Mouse (Mus musculus) hindbrain, embryonic 11.5 days (tissue): Measurements from ENCODE around the gene A830018L16Rik. TPM values are rescaled to one million over a fixed set of nuclear protein-coding genes. Genes with fewer than 3 reads are reported as not detected.
"Not testable (repeated sequence)": the region's sequence is repeated elsewhere in the genome, so short reads cannot be mapped to it uniquely, and the experiment has no call there.

Experiments used
- ATAC-seq: fragments of 200-750 bp; cut with Nextera tagmentation; 2 replicates; pipeline ENCODE4 v1.8.0; 2017; ENCODE audit warnings: mild to moderate bottlenecking, moderate TSS enrichment, moderate library complexity; ENCODE audit not compliant: low FRiP score
- DNase-seq: peaks from one replicate; pipeline ENCODE4 v3.0.0-alpha.2; 2015; ENCODE audit warnings: low spot score
- H3K27ac ChIP-seq: fragments of 300-500 bp; sonication (generic); 2 replicates; pipeline ENCODE4 v1.5.1; 2014; ENCODE audit warnings: mild to moderate bottlenecking, low read depth, low read length
- H3K27me3 ChIP-seq: fragments of 300-500 bp; sonication (generic); 2 replicates; pipeline ENCODE4 v1.6.1; 2014; ENCODE audit warnings: mild to moderate bottlenecking, low read length, moderate library complexity, mixed read lengths; ENCODE audit not compliant: control insufficient read depth, insufficient read depth
- H3K36me3 ChIP-seq: fragments of 300-500 bp; sonication (generic); 2 replicates; pipeline ENCODE4 v1.6.1; 2014; ENCODE audit warnings: mild to moderate bottlenecking, low read length, moderate library complexity, mixed read lengths; ENCODE audit not compliant: control insufficient read depth, insufficient read depth
- H3K4me1 ChIP-seq: fragments of 300-500 bp; sonication (generic); replicated peaks from 2 replicates; pipeline ENCODE4 v1.6.1; 2014; ENCODE audit warnings: low read length, mixed read lengths; ENCODE audit not compliant: control insufficient read depth, insufficient read depth
- H3K4me2 ChIP-seq: fragments of 300-500 bp; sonication (generic); replicated peaks from 2 replicates; pipeline ENCODE4 v1.6.1; 2014; ENCODE audit warnings: mild to moderate bottlenecking, low read depth, low read length
- H3K4me3 ChIP-seq: fragments of 300-500 bp; sonication (generic); 2 replicates; pipeline ENCODE4 v1.5.1; 2014; ENCODE audit warnings: low read depth, low read length
- H3K9ac ChIP-seq: fragments of 300-500 bp; sonication (generic); 2 replicates; pipeline ENCODE4 v1.6.1; 2014; ENCODE audit warnings: low read depth, low read length
- H3K9me3 ChIP-seq: fragments of 300-500 bp; sonication (generic); 2 replicates; pipeline ENCODE4 v1.6.1; 2016; ENCODE audit warnings: low read length; ENCODE audit not compliant: control insufficient read depth
- WGBS: fragments of 180-500 bp; shearing (Covaris S2); extraction: QIAGEN DNeasy Blood & Tissue Kit; methylation state at CpG from one replicate; pipeline ENCODE4 v1.1.7; 2014; 5-methylcytosine and 5-hydroxymethylcytosine counted together
- polyA plus RNA-seq: library from polyadenylated mRNA; unstranded; fragments of >200 nt; fragmentation: Nextera tagmentation; extraction: Ambion mirVana; gene quantifications from 2 replicates; pipeline ENCODE4 v1.2.1, GENCODE M21; 2014

A830018L16Rik gene
- polyA plus RNA-seq, 1 experiment from 2014 or later: 1.2 TPM

DNA sequence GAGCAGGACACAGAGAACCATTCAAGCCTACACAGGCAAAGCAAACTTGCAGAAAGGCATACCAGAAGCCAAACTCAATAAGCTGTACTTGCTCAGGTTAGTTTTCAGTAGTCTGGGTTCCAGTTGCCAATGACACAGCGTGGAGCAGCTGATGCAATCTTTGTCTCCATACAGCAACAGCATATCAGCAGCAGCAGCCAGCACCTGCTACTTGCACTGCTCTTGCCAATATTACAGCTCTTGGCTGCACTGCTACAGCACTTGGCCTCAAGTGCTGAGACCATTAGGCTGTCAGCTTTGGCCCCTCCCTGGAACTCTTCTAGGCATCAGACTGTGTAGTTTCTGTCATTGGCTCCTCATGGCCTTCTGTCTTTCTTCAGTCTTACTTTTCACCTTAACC is 44.4 kb downstream of the A830018L16Rik start:
- no peaks in the 10 kb centered on the region for H3K9me3 ChIP-seq
- ATAC-seq (no peak), DNase-seq (no peak)
- H3K4me3 ChIP-seq: no peak overlapping the region
- WGBS: 96% methylated on average over 1 of the region's 1 CpGs
- H3K4me2 ChIP-seq: no peak overlapping the region
- no peak overlapping the region for H3K9ac ChIP-seq
- H3K4me1 ChIP-seq: no peaks in the 10 kb centered on the region
- no peaks in the 10 kb centered on the region for H3K27me3 ChIP-seq
- H3K36me3 ChIP-seq: no peaks in the 10 kb centered on the region
- H3K27ac ChIP-seq: no peak overlapping the region

DNA sequence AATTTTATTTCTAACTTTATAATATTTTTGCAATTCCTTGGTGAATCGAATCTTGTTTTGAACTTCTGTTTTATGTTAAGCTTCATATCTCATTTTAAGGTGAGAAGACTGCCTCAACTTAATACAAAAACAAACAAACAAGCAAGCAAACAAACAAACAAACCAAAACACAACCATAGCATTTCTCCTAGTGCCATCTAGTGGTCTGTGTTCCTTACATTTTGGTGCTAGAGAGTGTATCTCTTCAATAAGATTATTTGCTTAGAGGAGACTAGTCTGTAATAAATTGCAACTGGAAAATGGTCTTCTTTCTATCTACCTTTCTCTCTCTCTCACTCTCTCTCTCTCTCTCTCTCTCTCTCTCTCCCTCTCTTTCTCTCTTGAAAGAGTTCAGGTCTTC is 52.4 kb downstream of the A830018L16Rik start:
- H3K4me2 ChIP-seq: no peak overlapping the region
- H3K27me3 ChIP-seq: no peaks in the 10 kb centered on the region
- no peak overlapping the region for H3K27ac ChIP-seq
- H3K36me3 ChIP-seq: no peaks in the 10 kb centered on the region
- no peak for DNase-seq
- WGBS: 78% methylated on average over 1 of the region's 1 CpGs
- ATAC-seq: no peak
- no peaks in the 10 kb centered on the region for H3K9me3 ChIP-seq
- no peak overlapping the region for H3K4me3 ChIP-seq
- no peak overlapping the region for H3K9ac ChIP-seq
- no peaks in the 10 kb centered on the region for H3K4me1 ChIP-seq

DNA sequence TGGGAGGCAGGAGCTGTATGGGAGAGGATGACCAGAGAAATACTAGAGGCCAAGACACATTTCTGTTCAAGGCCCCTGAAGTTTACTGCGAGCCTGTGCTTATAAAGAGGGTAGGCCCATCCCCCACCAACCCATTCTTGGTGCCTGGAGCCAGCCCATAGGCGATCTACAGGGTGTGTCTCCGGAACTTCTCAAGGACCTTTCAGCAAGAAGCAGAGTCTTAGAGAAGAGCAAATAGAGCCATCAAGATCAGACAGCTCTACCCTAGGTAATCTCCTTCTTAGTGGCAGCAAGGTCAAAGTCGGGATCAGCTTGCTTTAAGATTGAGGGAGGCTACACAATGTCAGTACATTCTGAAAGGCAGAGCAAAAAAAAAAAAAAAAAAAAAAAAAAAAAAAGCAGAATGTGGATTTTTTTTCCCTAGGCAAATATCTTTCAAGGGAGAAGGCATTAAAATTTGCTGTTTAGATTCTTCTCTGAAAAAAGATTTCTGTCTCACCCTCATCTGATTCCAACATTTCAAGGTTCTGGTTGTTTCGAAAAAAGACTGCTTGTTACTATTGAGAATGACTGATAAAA is 53.2 kb downstream of the A830018L16Rik start:
- Histone ChIP-seq H3K36me3 (no peaks in the 10 kb centered on the region), H3K9ac (no peak overlapping the region), H3K9me3 (no peaks in the 10 kb centered on the region), H3K4me2 (no peak overlapping the region), H3K27ac (no peak overlapping the region), H3K27me3 (no peaks in the 10 kb centered on the region), H3K4me1 (no peaks in the 10 kb centered on the region), H3K4me3 (no peak overlapping the region)
- WGBS: 56% methylated on average over 5 of the region's 5 CpGs
- DNase-seq (no peak), ATAC-seq (no peak)

DNA sequence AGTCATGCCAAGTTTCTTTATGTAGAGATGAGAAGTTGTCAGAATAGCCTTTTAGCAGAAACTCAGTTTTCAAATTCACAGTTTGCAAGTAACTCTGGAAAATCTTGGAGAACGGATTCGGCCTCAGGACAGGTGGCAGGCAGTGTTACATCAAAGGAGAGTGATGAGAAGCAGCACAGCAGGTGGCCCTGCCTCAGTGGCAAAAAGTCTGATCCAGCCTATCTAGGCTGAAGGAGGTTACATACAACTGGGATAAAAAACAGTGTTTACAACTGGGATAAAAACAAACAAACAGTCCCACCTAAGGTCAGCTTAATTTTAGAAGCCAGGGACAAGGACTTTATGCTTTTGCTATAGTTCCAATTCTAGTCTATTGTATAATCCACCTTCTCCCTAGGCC is 79.0 kb downstream of the A830018L16Rik start:
- no peaks in the 10 kb centered on the region for H3K36me3 ChIP-seq
- no peaks in the 10 kb centered on the region for H3K4me1 ChIP-seq
- H3K4me3 ChIP-seq: no peak overlapping the region
- no peak overlapping the region for H3K27ac ChIP-seq
- DNase-seq (no peak), ATAC-seq (no peak)
- H3K9ac ChIP-seq: no peak overlapping the region
- H3K4me2 ChIP-seq: no peak overlapping the region
- no peaks in the 10 kb centered on the region for H3K27me3 ChIP-seq
- no peaks in the 10 kb centered on the region for H3K9me3 ChIP-seq
- WGBS: 70% methylated on average over 2 of the region's 2 CpGs

DNA sequence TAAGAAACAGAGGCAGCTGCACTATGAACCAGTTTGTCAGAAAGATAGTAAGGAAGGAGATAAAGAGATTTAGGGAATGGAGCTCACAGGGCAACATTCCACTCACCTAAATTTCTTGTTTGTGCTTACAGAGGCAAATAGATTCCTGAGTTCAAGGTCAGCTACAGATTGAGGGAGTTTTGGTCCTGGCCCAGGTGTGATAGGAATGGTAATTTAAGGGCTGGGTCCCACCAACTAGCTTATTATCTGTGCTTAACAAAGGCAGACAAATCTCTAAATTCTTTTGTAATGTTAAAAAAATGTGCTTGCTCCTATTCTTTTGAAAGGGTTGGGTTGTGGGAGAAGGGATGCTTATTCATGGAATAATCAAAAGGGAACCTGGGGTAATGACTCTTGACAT is 87.7 kb downstream of the A830018L16Rik start:
- Histone ChIP-seq H3K4me1 (no peaks in the 10 kb centered on the region), H3K9ac (no peak overlapping the region), H3K9me3 (no peaks in the 10 kb centered on the region), H3K4me2 (no peak overlapping the region), H3K27ac (no peak overlapping the region), H3K36me3 (no peaks in the 10 kb centered on the region), H3K27me3 (no peaks in the 10 kb centered on the region), H3K4me3 (no peak overlapping the region)
- ATAC-seq (no peak), DNase-seq (no peak)

DNA sequence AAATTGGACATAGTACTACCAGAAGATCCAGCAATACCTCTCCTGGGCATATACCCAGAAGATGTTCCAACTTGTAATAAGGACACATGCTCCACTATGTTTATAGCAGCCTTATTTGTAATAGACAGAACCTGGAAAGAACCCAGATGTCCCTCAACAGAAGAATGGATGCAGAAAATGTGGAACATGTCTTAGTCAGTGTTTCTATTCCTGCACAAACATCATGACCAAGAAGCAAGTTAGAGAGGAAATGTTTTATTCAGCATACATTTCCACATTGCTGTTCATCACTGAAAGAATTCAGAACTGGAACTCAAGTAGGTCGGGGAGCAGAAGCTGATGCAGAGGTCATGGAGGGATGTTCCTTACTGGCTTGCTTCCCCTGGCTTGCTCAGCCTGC is 135.9 kb downstream of the A830018L16Rik start:
- 73% methylated on average over 1 of the region's 1 CpGs for WGBS
- not testable (repeated sequence) for H3K9me3 ChIP-seq, H3K27ac ChIP-seq, ATAC-seq, H3K9ac ChIP-seq, H3K4me1 ChIP-seq, H3K4me3 ChIP-seq, H3K36me3 ChIP-seq, H3K4me2 ChIP-seq, DNase-seq, H3K27me3 ChIP-seq

DNA sequence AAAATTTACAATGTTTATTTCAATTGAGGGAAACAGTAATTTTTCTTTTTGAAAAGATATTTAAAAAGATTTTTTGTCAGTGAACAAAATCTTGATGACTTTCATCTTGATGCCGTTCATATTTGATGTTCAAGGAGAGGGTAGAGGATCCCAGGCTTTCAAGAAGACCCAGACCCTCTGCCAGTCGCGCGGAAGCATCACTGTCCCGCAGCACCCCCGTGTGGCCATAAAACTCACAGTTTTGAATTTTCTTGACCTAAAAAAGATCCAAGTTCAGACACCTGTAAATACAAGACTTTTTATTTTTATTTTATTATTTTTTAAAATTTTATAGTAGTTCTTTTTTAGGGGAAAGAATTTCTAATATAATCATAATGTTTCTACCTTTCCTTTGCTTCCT is 151.4 kb downstream of the A830018L16Rik start:
- no peaks in the 10 kb centered on the region for H3K36me3 ChIP-seq
- WGBS: 14% methylated on average over 6 of the region's 6 CpGs
- no peak overlapping the region for H3K9ac ChIP-seq
- peak; percentile 65; the same call in 1 of the 2 replicates for ATAC-seq
- peak; percentile 70 for DNase-seq
- no peak overlapping the region for H3K4me2 ChIP-seq
- no peaks in the 10 kb centered on the region for H3K9me3 ChIP-seq
- no peak overlapping the region for H3K27ac ChIP-seq
- H3K4me1 ChIP-seq: no peaks in the 10 kb centered on the region
- no peak overlapping the region for H3K4me3 ChIP-seq
- no peaks in the 10 kb centered on the region for H3K27me3 ChIP-seq

DNA sequence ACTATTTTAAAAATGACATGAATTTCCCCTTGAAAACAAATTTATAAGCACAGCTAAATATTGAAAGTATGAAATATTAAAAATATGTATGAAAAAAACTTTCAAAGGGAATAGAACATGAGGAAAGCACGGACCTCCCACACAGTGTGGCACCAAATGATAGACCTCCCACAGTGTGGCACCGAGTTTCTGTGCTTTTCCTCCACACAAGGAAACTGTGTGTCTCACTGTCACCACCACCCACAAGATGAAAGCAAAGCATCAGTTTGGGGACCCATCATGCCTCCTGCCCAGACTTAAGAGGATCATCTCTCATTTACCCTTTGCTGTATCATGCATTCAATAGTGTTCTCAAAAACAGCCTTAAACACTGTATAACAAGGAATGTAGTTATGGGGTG is 152.8 kb downstream of the A830018L16Rik start:
- DNase-seq (no peak), ATAC-seq (no peak)
- Histone ChIP-seq H3K9ac (no peak overlapping the region), H3K27me3 (no peaks in the 10 kb centered on the region), H3K27ac (no peak overlapping the region), H3K36me3 (no peaks in the 10 kb centered on the region), H3K9me3 (no peaks in the 10 kb centered on the region), H3K4me1 (no peaks in the 10 kb centered on the region), H3K4me3 (no peak overlapping the region), H3K4me2 (no peak overlapping the region)
- WGBS: 75% methylated on average over 2 of the region's 2 CpGs

DNA sequence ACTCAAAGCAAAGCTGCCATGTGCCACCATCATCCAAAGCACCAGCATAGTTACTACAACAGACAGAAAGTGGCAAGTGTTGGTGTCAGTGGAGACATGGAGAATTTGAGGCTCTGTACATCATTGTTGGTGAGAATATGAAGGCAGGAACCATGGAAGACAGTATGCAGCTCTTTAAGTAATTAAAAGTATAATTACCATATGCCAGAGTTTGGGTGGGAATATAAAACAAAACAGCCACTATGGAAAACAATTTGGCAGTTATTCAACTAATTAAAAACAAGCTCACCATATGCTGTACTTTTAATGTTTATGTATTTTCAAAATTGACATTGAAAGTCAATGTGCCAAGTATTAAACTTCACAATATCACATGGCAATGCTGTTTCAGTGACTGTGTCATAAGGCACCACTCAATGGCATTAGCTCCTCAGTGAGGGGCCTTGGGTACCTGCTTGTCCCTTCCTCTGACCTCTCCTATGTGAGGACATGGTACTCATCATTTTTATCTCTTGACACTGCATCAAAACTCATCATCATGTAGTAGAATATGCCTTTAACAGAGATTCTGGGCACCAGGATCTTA is 153.5 kb downstream of the A830018L16Rik start:
- H3K36me3 ChIP-seq: no peaks in the 10 kb centered on the region
- no peaks in the 10 kb centered on the region for H3K9me3 ChIP-seq
- no peak overlapping the region for H3K4me2 ChIP-seq
- H3K4me3 ChIP-seq: no peak overlapping the region
- H3K27ac ChIP-seq: no peak overlapping the region
- no peak overlapping the region for H3K9ac ChIP-seq
- DNase-seq: no peak
- no peaks in the 10 kb centered on the region for H3K4me1 ChIP-seq
- H3K27me3 ChIP-seq: no peaks in the 10 kb centered on the region
- ATAC-seq: no peak
